Mouse (Mus musculus): ENCODE results near the gene Pde6h. TPM values are rescaled to one million over a fixed set of nuclear protein-coding genes. Genes with fewer than 3 reads are reported as not detected.

Gene Pde6h
- polyA plus RNA-seq, 1 experiment: not detected

- Histone ChIP-seq H3K4me1 (ENCODE audit: control insufficient read depth) (peaks cover 6% of the 10 kb centered on the region), H3K36me3 (ENCODE audit: control insufficient read depth) (no peaks in the 10 kb centered on the region), H3K9me3 (ENCODE audit: control insufficient read depth, low read length) (no peaks in the 10 kb centered on the region), H3K4me3 (replicated peaks) (no peak overlapping the region), H3K27me3 (ENCODE audit: control insufficient read depth) (peaks cover 11% of the 10 kb centered on the region)
- TF ChIP-seq TAL1 (IDR thresholded peaks at IDR 0.05; ENCODE audit: low read length) (no peak), GATA1 (IDR thresholded peaks at IDR 0.05; ENCODE audit: low read length) (no peak)
Observed at GRCm38 (mm10) chr6:136982581-136982980, 58.9 kb downstream of the Pde6h start.

- peaks cover 11% of the 10 kb centered on the region for H3K27me3 ChIP-seq (ENCODE audit: control insufficient read depth)
- no peak for TF ChIP-seq TAL1 (IDR thresholded peaks at IDR 0.05; ENCODE audit: low read length)
- no peak for TF ChIP-seq GATA1 (IDR thresholded peaks at IDR 0.05; ENCODE audit: low read length)
- no peaks in the 10 kb centered on the region for H3K9me3 ChIP-seq (ENCODE audit: control insufficient read depth, low read length)
- peaks cover 6% of the 10 kb centered on the region for H3K4me1 ChIP-seq (ENCODE audit: control insufficient read depth)
- no peaks in the 10 kb centered on the region for H3K36me3 ChIP-seq (ENCODE audit: control insufficient read depth)
- H3K4me3 ChIP-seq (replicated peaks): no peak overlapping the region
Observed at GRCm38 (mm10) chr6:136983201-136983600, 59.6 kb downstream of the Pde6h start.

DNA sequence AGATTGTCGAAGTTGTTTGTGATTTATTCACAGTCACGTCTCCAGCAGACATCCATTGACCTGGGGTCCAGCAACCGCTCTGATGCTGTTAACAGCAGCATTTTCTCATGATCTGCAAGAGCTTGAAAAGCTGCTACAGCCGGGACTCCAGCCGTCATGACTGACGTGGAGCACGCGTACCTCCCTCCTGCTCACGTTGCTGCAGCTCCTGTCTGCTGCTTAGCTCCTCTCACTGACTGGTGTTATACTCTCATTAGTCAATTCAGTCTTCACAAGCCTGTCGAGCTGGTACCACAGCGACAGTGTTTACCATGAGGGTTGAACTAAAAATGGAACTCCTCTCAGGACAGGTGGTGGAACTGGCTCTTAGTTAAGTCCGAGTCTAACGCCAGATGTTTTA, 62.4 kb downstream of the Pde6h start:
- Histone ChIP-seq H3K9me3 (ENCODE audit: control insufficient read depth, low read length) (no peaks in the 10 kb centered on the region), H3K36me3 (ENCODE audit: control insufficient read depth) (no peaks in the 10 kb centered on the region), H3K4me1 (ENCODE audit: control insufficient read depth) (no peaks in the 10 kb centered on the region), H3K27me3 (ENCODE audit: control insufficient read depth) (no peaks in the 10 kb centered on the region), H3K4me3 (replicated peaks) (no peak overlapping the region)
- TF ChIP-seq GATA1 (IDR thresholded peaks at IDR 0.05; ENCODE audit: low read length) (no peak), TAL1 (IDR thresholded peaks at IDR 0.05; ENCODE audit: low read length) (no peak)

GRCm38 (mm10) chr6:136986718-136987117, 63.1 kb downstream of the Pde6h start:
- Histone ChIP-seq H3K4me3 (replicated peaks) (no peak overlapping the region), H3K36me3 (ENCODE audit: control insufficient read depth) (no peaks in the 10 kb centered on the region), H3K4me1 (ENCODE audit: control insufficient read depth) (no peaks in the 10 kb centered on the region), H3K9me3 (ENCODE audit: control insufficient read depth, low read length) (no peaks in the 10 kb centered on the region), H3K27me3 (ENCODE audit: control insufficient read depth) (no peaks in the 10 kb centered on the region)
- no peak for TF ChIP-seq TAL1 (IDR thresholded peaks at IDR 0.05; ENCODE audit: low read length)
- no peak for TF ChIP-seq GATA1 (IDR thresholded peaks at IDR 0.05; ENCODE audit: low read length)

GRCm38 (mm10) chr6:136988536-136989060, 65.0 kb downstream of the Pde6h start:
- TF ChIP-seq TAL1 (IDR thresholded peaks at IDR 0.05; ENCODE audit: low read length) (no peak), GATA1 (IDR thresholded peaks at IDR 0.05; ENCODE audit: low read length) (no peak)
- Histone ChIP-seq H3K36me3 (ENCODE audit: control insufficient read depth) (no peaks in the 10 kb centered on the region), H3K9me3 (ENCODE audit: control insufficient read depth, low read length) (no peaks in the 10 kb centered on the region), H3K4me3 (replicated peaks) (no peak overlapping the region), H3K4me1 (ENCODE audit: control insufficient read depth) (no peaks in the 10 kb centered on the region), H3K27me3 (ENCODE audit: control insufficient read depth) (no peaks in the 10 kb centered on the region)

- Histone ChIP-seq H3K4me1 (ENCODE audit: control insufficient read depth) (no peaks in the 10 kb centered on the region), H3K27me3 (ENCODE audit: control insufficient read depth) (no peaks in the 10 kb centered on the region), H3K4me3 (replicated peaks) (no peak overlapping the region), H3K36me3 (ENCODE audit: control insufficient read depth) (no peaks in the 10 kb centered on the region), H3K9me3 (ENCODE audit: control insufficient read depth, low read length) (no peaks in the 10 kb centered on the region)
- TF ChIP-seq GATA1 (IDR thresholded peaks at IDR 0.05; ENCODE audit: low read length) (no peak), TAL1 (IDR thresholded peaks at IDR 0.05; ENCODE audit: low read length) (no peak)
Observed at GRCm38 (mm10) chr6:136989824-136990497, 66.3 kb downstream of the Pde6h start.

GRCm38 (mm10) chr6:136990557-136990956, 66.9 kb downstream of the Pde6h start:
- Histone ChIP-seq H3K9me3 (ENCODE audit: control insufficient read depth, low read length) (no peaks in the 10 kb centered on the region), H3K27me3 (ENCODE audit: control insufficient read depth) (no peaks in the 10 kb centered on the region), H3K4me3 (replicated peaks) (no peak overlapping the region), H3K4me1 (ENCODE audit: control insufficient read depth) (no peaks in the 10 kb centered on the region), H3K36me3 (ENCODE audit: control insufficient read depth) (no peaks in the 10 kb centered on the region)
- no peak for TF ChIP-seq GATA1 (IDR thresholded peaks at IDR 0.05; ENCODE audit: low read length)
- no peak for TF ChIP-seq TAL1 (IDR thresholded peaks at IDR 0.05; ENCODE audit: low read length)

- Histone ChIP-seq H3K9me3 (ENCODE audit: control insufficient read depth, low read length) (peaks cover 5% of the 10 kb centered on the region), H3K4me3 (replicated peaks) (no peak overlapping the region), H3K36me3 (ENCODE audit: control insufficient read depth) (no peaks in the 10 kb centered on the region), H3K27me3 (ENCODE audit: control insufficient read depth) (no peaks in the 10 kb centered on the region), H3K4me1 (ENCODE audit: control insufficient read depth) (no peaks in the 10 kb centered on the region)
- TF ChIP-seq GATA1 (IDR thresholded peaks at IDR 0.05; ENCODE audit: low read length) (no peak), TAL1 (IDR thresholded peaks at IDR 0.05; ENCODE audit: low read length) (no peak)
Observed at GRCm38 (mm10) chr6:136993574-136993973, 69.9 kb downstream of the Pde6h start.

DNA sequence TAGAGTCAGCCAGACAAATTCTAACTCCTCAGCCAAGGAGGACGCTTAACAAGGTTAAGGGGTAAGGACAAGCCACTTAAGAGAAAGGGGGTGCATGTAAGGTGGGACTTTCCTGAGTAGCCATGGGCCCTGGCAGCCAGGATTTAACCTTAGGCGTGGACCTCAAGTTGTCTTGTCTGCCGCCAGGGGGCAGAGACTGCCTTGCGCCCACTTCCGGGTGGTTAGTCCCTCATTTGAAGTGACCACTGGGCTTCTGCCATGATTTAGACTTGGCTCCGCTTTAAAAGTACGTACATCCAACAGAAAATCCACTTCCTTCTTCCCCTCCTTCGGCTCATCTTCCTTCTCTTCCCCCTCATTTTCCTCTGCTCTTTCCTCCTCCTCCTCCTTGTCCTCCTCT, 71.9 kb downstream of the Pde6h start:
- no peak for TF ChIP-seq TAL1 (IDR thresholded peaks at IDR 0.05; ENCODE audit: low read length)
- no peak for TF ChIP-seq GATA1 (IDR thresholded peaks at IDR 0.05; ENCODE audit: low read length)
- no peak overlapping the region for H3K4me3 ChIP-seq (replicated peaks)
- no peaks in the 10 kb centered on the region for H3K4me1 ChIP-seq (ENCODE audit: control insufficient read depth)
- no peaks in the 10 kb centered on the region for H3K36me3 ChIP-seq (ENCODE audit: control insufficient read depth)
- peaks cover 12% of the 10 kb centered on the region for H3K9me3 ChIP-seq (ENCODE audit: control insufficient read depth, low read length)
- no peaks in the 10 kb centered on the region for H3K27me3 ChIP-seq (ENCODE audit: control insufficient read depth)

Measured in erythroblast, embryonic 14.5 days (primary cell).